Mouse (Mus musculus) frontal cortex, postnatal 10 days (tissue): ENCODE results near the gene Suclg2.

Source experiments
- DNase-seq, 2 experiments: peaks; one replicate each; pipeline ENCODE4 v3.0.0; 2022; ENCODE audit warnings: low spot score in 2 of 2, mixed read lengths in 1 of 2

Gene Suclg2

DNA sequence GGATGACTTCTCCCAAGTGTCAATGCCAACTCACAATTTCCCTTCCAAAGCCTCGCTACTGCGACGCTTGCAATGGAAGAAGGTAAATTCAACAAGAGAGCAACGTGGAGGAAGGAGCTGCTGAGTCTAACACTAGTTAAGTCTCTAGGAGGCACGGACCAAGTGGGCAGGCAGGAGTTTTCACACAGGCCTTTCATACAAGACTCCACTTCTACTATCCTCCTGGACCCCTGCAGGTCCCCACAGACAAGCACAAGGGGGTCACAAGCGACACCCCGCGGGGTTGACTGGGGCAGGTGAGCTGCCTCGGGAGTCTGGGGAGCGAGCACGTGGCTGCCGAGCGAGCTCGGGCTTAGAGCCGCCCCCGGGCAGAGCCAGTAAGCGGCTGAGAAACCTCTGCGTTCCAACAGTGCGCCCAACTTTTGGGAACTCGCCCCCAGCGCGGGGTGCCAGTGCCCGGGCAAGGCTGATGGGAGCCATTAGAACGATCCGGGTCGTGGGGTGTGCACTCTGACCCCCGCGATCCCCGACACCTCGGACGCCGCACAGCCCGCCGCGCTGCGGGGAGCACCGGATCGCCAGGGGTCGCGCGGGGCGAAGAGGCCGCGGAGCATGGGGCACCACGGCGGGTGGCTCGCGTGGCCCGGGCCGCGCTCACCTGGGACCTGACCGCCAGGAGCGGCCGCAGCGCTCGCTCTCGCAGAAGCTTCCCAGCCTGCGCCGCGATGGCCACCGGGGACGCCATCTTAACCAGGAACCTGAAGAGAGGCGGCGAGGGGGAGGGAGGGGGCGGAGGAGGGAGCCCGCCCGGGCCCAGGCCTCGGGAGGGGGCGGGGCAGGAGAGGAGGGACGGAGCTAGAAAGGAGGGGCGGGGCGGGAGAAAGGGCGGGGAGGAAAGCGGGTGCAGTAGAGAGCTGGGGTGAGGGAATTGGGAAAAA, at the start of gene Suclg2:
Gene Suclg2 (minus strand): TSS at position 770 of the 938 bp plus-strand sequence.
- DNase-seq: peak; percentile 29 to 53

DNA sequence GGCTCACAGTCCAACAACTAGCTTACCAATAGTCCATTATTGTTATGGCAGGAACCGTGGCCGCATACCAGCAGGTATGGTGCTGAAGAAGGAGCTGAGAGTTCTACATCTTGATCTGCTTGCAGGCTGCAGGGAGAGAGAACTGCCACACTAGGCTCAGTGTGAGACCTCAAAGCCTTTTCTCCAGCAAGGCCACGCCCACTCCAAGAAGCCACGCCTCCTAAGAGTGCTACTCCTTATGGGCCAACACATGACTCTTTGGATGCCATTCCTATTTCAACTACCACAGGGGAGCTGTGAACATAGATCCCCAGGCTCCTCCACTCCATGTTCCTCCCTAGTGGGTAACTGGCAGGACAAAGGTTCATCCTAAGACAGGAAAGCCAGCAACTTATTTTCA, 48.0 kb upstream of the Suclg2 start:
- no peak for DNase-seq

- no peak for DNase-seq
Observed at GRCm38 (mm10) chr6:95759558-95760172, 41.1 kb upstream of the Suclg2 start.

- no peak for DNase-seq
Observed at GRCm38 (mm10) chr6:95742378-95742777, 23.8 kb upstream of the Suclg2 start.

DNA sequence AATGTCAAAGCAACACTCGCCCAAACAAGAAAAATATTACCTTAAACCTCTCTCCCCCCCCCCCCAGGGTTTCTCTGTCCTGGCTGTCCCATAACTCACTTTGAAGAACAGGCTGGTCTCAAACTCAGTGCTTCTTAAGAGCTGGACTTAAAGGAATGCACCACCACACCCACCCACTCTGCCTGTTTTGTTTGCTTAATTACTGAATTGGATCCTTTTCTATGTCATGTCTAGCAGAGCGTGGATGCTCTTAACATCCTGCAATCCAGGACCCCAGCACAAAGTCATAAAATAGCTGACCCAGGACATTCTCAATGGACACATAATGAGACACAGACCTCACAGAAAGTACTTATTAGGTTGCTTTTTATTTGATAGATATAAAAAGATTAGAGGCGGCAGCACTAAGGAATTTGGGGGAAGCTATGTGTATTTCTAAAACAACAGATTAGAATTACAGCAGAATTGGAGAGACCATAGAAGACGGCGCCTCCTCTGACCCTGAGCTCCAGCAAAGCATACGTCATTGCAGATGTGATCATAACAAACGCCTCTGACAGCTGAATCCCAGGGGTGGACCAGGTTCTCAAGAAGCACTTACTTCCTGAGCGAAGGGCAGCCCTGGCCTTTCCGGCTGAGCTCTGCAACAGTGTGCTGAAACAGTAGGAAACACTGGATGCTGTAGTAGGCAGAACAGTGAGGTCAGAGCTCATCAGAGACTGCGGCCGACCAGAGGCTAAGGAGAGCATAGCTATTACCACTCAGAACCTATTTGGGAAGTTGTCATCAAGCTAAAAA, 13.2 kb upstream of the Suclg2 start:
- no peak for DNase-seq

GRCm38 (mm10) chr6:95729399-95729798, 10.8 kb upstream of the Suclg2 start:
- no peak for DNase-seq

- DNase-seq: no peak
Observed at GRCm38 (mm10) chr6:95725281-95725680, 6.7 kb upstream of the Suclg2 start.

DNA sequence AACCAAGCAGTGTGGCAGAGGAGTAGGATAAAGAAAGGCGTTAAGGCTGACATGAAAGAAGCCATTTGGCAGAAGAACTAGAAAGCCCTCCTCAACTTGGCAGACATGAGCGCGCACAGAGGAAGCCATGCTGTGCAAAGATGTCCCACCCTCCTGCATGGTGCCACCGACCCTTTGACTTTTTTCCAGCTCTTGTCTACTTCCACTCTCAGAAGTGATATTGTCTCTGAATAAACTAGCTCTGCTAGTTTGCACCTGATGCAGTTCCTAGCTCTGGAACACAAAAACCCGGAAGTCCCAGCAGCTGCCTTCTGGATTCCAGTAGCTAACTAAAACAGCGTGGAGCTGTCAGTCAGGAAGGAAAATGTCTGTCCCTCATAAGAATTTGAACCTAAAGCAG, 4.8 kb upstream of the Suclg2 start:
- no peak for DNase-seq

DNA sequence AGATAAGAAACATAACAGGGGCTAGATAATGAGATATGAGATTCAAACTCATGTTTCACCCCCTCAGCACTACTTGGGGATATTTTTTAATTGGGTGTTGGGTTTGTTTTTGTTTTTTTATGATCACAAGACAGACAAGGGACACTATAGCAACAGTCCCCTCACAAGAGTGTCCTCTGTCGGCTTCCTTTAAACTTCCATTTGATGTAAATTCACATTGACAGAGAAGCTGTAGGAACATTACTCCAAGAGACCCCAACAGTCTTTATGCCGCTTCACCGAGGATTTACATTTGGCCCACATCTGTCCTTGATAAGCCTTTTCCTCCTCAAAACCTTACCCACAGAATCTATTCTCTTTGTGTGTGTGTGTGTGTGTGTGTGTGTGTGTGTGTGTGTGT, 1.2 kb upstream of the Suclg2 start:
- DNase-seq: no peak

DNA sequence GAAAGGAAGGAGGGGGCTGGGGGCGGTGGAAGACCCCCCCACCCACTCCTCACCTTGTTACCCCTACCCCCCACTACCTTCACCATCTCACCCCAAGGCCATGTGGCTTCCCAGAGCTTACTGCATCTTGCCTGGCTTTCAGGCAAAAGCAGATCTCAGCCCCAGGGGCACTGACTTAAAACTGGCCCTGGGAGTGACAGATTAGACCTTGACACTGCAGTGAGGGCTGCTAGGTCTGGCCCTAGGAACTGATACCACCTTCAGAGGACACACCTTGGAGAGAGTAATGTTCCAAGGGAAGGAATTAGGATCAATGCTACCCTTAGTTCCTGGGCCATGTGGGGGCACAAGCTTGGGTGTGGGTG, 351 bp upstream of the Suclg2 start:
- DNase-seq: no peak

DNA sequence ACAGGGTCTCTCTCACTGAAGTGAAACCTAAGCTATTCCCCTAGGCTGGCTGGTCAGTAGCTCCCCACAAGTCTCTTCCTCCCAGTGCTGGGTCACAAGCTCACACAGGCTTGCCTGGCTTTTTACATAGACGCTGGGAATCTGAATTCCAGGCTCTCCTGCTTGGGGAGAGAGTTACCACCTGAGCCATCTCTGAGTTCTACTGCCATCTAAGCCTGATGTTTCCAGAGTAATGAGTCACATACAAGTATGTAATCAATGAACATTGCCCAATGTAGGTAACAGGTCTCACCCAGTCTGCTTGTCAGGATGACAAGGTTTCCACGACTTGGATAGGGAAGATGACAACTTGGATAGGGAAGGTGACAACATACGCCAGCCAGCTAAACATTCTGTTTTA, 1.5 kb downstream of the Suclg2 start:
- DNase-seq: no peak

DNA sequence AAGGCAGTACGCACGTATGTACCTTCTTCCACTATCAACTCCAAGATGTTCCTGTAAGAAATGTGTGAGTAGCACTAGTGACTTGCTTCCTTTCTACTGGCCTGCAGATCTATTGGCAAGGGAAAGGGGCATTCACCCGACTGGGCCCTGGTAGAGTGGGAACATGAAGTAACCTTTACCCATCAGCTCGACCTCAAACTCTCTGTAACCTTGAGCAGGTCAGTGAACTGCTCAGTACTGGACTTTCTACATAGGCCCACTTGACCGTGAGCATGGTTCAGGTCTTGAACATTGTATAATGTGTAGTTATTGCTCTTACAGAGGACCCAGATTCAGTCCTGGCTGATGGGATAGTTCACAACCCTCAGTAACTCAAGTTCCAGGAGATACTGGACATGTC, 2.1 kb downstream of the Suclg2 start:
- DNase-seq: no peak

DNA sequence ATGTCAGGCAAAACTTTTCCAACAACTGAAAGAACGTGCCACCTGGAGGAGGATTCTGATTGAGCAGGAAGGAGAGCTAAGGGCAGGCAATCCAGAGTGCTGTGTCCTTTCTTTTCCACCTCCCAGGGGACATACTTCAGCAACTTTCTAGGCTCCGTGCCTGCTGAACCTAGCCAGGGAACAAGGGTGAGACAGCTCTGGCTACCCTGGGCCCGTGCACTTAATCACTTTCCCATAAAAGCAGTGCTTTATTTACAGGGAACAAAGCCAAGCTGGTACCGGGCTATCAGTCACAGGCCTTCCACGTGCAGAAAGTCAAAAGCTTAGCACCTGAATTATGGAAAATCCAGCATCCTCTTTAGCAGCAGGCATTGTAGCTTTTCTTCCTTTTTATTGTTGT, 5.4 kb downstream of the Suclg2 start:
- no peak for DNase-seq

DNA sequence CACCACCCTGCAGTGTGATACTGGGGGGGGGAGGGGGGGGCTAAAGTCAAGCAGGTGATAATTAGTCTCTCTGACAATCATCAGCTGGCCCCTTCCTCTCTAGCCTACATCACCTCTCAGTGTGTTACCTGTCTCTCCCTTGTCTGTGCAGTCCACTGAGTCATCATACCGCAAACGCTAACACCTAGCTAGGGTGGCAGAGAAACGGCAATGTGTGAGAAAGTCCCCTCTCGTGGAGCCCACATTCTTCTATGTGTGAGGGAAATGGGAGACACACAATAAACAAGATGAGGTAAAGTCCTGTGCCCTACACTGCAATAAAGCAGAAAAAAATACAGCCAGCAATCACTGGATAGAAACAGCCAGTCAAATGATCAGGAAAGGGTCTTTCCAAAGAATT, 6.5 kb downstream of the Suclg2 start:
- DNase-seq: no peak

- no peak for DNase-seq
Observed at GRCm38 (mm10) chr6:95711671-95712070, 6.9 kb downstream of the Suclg2 start.

GRCm38 (mm10) chr6:95710886-95711285, 7.7 kb downstream of the Suclg2 start:
- no peak for DNase-seq

DNA sequence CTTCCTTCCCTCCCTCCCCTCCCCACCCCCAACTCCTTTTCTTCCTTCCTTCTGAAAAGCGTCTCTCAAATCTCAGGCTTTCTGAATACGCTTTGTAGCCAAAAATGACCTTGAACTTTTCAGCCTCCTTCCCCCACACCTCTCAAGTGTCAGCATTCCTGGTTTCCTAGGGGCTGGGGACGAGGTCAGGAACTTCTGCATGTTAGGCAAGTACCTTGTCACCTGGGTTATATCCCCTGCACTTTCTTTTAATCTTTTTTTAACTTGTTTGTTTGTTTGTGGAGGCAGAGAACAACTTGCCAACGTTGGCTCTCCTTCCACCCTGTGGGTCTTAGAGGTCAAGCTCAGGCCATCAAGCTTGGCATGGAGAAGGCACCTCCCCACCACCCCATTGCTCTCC, 9.1 kb downstream of the Suclg2 start:
- DNase-seq: no peak

DNA sequence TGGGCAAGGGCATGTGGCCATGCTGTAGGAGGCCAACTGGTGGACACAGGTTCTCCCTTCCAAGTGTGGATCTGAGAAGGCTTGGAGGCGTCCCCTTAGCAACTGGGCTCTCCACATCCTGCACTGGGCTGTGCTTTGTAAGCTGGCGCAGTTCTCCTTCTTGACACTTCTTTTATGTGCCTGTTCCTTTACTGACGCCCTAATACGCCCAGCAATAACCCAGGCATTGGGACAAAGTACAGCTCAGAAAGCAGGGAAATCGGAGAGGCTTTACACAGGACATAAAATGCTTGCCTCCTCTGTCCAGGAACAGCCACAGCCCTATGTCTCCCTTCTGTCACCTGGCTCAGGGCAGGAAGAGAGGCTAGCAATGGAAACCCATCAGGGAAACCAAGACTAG, 9.5 kb downstream of the Suclg2 start:
- DNase-seq: no peak

DNA sequence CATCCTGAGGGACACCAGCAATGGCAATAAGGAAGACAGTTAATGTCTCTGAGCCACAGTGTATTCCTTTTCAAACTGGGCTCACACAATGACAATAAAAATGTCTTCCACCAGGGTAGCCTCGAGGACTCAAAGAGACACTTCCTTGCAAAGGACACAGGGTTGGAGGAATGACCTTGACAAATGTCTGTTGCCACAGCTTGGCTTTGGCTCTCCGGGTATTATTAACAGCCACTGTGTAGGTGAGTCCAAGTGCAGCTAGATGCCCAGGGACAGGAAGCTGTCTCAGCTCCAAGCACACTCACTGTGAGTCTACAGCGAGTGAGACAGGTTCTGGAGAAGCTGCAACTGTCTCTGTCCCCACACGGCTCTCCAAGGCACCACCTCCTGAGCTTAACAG, 14.0 kb downstream of the Suclg2 start:
- DNase-seq: no peak

GRCm38 (mm10) chr6:95702200-95702599, 16.4 kb downstream of the Suclg2 start:
- DNase-seq: no peak

GRCm38 (mm10) chr6:95701786-95702185, 16.8 kb downstream of the Suclg2 start:
- no peak for DNase-seq

DNA sequence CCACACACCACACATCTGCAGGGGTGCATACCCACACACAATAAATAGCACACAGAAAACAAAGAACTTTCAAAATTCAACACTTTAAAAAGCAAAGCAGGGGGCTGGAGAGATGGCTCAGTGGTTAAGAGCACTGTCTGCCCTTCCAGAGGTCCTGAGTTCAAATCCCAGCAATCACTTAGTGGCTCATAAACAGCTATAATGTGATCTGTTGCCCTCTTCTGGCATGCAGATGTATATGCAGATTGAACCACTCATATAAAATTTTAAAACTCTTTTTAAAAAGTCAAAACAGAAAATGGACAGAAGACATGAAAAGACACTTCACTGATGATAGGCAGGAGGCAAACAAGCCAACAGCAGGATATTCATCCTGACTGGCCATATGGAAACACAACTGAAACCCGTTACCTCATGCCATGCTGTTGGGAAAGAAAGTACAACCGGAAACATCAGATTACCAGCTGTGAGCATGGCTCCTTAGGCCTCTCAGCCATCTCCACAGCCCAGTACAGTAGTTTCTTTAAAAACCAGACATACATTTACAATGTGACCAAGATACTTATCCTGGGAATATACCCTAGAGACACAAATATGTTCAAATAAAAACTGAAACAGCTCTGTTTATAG, 17.5 kb downstream of the Suclg2 start:
- DNase-seq: no peak
